Mouse (Mus musculus): Measurements from ENCODE around the gene Acly.
"Not testable (repeated sequence)": the region's sequence is repeated elsewhere in the genome, so short reads cannot be mapped to it uniquely, and the experiment has no call there.

Acly gene

DNA sequence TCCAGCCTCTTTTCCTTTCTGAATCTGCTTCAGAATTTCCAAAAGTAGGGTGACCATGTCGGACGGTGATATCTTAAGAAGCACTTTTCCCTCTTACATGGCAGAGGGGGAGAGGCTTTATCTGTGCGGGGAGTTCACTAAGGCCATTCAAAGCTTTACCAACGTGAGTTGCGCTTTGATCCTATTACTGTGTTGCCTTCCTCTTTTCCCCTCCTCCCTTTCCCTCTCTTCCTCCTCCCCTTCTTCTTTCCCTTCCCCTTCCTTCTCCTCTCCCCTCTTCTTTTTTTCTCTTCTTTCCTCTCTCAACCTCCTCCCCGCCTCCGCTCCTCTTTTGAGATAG is 17.9 kb upstream of the Acly start:
- no peak for DNase-seq (ENCODE audit: extremely low read depth, low read depth)

DNA sequence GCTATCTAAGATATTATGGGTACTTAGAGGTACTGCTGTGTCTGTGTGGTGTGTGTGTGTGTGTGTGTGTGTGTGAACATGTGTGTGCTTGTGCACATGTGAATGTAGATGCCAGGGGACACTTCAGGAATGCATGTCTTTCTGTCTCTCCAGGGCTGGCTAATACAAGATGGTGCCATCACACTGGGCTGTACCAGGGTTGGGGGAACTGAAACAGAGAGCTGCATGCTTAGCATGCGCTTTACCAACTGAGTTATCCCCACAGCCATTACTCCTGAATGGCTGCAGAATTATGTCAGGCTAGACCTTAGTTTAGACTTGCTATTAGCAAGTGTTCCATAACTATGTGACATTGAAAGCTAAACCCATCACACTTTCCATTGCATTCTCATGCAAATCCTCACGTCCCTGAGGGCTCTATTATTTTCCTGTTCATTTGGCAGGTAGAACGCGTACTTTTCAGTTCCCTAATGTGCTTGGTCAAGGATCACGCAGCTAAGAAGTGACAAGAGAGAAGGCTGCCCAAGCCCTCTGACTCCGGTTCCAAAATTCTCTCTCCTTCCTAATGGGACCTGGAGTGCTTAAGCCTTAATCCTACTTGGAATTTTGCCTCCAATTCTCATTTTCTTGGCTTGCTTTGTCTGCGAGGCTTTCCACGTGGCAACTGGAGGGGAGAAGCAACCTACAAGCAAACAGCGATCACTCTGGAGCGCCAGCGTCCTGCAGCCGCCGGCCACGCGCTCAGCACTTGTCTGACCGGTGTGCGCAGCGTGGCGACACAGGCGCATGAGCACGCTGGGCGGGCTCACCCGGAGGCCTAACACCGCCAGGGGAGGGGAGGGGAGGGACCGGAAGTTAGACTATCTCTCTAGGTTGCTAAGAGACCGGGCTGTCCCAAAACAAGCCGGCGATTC is 17.3 kb upstream of the Acly start, which contains the start of gene Ttc25:
Ttc25 (plus strand) TSS at position 776 of the 914 bp plus-strand sequence.
- DNase-seq (ENCODE audit: extremely low read depth, low read depth): peak; percentile 87

DNA sequence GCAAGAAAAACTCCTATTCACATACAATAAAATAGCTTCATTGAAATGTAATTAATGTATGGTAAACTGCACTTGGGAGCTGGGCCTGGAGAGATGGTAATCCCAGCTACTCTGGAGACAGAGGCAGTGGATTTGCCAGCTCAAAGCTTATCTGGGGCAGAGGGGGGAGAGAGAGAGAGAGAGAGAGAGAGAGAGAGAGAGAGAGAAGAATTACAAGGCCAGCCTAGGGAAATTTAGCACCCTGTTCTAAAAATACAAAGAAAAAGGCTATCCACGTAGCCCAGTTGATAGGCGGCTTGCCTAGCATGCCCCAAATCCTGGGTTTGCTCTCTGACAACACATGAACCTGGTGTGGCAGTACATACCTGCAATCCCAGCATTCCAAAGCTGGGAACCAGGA is 13.8 kb upstream of the Acly start:
- no peak for DNase-seq (ENCODE audit: extremely low read depth, low read depth)

DNA sequence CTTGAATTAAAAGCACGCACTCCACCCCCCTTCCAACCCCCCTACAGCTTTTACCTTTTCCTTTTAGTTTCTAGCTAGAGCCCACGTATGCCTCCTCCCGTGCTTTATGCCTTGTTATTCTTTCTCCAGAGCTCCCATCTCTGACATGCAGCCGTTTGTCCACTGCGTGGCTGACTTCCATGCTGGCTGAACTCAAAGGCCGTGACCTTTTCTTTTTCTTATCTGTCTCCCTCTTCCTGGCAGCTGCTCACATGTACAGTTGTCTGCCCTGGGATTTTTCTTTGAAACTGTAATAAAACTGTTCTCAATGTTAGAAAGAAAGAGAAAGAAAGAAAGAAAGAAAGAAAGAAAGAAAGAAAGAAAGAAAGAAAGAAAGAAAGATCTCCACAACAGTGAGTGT is 13.2 kb upstream of the Acly start:
- no peak for DNase-seq (ENCODE audit: extremely low read depth, low read depth)

DNA sequence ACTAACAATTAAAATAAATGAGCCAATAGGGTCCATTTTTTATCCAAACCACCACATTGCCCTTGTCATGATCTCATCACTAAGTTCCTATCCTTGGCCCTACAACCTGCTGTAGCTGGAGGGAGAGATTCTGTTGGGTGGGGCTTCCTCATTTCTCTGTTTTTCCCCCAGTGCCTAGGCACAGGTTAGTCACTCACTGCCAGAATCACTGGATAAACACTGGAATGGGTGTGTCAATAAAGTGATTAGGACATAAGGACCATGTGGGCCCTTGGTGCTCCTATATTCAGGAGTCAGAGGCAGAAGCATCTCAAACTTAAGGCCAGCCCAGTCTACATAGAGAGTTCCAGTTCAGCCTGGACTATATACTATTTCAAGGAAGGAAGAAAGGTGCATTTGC is 8.7 kb upstream of the Acly start:
- no peak for DNase-seq (ENCODE audit: extremely low read depth, low read depth)

DNA sequence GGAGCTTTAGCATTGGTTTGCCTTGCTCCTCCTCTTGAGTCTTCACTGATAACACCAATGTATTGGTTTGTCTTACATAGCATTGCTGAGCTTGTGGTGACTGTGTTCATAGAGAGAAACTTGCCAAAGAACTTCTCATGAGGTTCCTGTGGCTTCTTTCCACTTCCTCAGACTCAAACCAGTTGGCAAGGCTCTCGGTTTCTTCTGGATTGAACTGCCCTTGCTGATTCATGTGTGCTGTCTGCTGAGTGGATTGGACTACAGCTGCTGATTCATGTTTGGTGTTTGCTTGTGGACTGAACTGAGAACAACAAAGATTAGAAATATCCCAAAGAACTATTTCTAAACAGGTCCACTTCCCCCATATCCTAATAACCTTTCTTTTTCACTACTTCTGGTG is 8.2 kb upstream of the Acly start:
- no peak for DNase-seq (ENCODE audit: extremely low read depth, low read depth)

DNA sequence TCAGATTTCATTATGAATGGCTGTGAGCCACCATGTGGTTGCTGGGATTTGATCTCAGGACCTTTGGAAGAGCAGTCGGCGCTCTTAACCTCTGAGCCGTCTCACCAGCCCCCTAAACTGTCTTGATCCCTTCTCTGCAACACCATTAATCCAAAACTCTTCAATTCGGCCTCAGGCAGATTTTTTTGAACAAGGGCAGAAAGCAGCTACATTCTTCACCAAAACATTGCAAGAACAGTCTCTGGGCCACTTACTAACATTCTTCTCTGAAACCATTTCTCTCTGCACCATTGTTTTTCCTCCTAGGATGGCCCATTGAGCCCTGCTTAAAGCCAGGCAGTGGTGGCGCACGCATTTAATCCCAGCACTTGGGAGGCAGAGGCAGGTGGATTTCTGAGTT is 7.0 kb upstream of the Acly start:
- not testable (repeated sequence) for DNase-seq (ENCODE audit: extremely low read depth, low read depth)

DNA sequence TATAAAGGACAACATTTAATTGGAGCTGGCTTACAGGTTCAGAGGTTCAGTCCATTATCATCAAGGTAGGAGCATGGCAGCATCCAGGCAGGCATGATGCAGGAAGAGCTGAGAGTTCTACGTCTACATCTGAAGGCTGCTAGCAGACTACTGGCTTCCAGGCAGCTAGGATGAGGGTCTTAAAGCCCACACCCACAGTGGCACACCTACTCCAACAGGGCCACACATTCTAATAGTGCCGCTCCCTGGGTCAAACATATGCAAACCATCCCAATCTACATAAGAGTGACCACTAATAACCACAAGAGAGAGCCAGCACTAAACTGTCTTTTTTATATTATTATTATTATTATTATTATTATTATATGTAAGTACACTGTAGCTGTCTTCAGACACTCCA is 6.6 kb upstream of the Acly start:
- DNase-seq (ENCODE audit: extremely low read depth, low read depth): not testable (repeated sequence)

DNA sequence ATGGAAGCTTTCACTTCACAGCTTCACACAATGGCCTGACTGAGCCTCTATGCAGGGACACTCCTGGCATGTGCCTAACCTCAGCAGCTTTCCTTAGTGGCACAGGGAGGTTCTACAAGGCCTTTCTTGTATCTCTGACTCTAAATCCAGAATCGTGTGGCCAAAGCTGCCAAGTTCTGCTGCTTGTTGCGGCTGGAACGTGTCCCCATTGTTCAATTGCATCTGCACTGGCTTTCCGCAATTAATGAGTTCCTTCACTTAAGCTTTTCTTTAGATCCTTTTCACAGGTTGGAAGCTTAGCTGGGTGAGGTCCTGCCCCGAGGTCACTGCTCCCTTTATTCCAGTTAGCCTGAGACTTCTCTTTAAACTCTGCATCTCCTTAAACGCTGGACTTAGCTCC is 6.1 kb upstream of the Acly start:
- no peak for DNase-seq (ENCODE audit: extremely low read depth, low read depth)

DNA sequence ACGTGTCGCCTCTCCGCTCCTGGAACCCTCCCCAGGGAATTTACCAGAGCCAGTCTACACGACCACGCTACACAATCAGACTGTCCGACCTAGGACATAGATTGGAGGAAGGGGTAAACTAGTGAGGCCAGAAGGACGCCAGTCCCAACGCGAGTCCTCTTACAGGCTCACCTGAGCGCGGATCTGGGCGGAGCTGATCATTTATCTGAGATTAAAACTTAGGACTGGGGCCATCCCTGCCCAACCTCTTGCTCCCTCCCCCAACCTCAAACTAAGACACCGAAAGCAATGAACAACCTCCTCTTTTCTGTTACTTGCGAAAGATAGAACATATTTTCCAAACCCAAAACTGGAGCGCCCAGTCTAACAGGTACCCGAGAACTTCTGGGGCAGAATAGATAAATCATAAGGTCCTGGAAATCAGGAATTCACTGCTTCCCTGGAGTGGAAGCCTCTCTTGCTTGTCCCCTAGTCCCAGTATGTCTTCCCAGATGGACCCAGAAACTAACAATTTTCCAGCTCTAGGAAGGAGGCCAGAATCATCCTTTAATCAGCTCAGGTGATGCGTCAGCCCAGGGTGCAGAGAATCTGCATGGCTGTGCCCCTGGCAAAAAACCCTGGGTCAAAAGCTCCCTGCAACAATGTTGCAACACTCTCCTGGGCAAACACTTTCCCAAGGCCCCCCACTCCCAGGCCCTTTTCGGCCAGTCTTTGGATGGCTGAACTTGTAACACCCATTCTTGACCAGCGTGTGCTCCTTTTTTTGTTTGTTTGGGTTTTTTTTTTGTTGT is 770 bp upstream of the Acly start:
- no peak for DNase-seq (ENCODE audit: extremely low read depth, low read depth)

DNA sequence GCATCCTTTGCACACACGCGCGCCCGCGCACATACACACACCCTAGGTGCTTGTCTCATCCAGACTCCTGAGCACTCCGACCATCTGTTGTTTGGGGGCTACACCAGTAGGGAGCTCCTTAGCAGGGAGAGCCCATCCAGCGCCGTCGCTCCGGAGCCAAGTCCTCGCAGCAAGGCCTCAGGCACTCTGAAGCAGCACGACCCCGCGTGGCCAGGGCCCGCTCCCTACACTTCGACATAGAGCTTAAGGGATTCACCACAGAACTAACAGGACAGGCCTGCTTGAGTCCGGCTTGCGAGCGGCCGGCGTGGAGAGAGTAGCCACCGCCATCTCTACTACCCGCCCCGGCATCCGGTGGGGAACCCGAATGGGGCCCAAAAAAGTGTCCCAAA is 738 bp downstream of the Acly start:
- DNase-seq (ENCODE audit: extremely low read depth, low read depth): no peak

DNA sequence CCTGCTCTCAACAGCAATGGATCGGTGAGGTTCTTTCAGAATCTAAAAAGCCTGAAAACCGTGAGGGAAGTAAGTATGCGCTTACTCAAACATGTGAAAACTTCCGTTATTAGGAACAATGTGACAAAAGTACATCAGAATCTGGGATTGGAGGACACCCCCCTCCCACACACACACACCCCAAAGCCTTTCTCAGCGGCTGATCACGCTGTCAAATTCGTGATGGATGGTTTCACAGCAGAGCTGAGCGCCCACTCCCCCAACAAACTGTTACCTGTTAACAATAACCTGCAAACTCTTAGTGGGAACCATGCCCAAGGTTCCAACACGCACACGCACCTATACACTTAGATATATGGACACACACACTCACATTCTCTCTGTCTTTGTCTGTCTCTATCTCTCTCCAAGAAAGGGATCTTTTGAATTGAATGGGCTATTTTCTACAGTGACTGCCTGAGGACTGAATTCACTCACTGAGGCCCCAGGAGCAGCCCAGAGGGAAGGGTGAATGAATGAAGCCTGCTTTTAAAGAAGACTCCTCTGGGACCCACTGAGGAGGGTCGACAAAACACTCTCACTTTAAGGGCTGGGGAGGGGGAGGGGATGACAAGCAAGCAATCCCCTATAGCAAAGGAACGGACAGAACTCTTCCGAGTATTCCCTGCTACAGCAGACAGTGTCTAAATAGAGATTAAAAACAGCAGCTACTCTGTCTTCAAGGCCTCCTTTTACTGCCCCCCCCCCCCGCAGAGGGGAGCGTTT is 1.6 kb downstream of the Acly start:
- no peak for DNase-seq (ENCODE audit: extremely low read depth, low read depth)

DNA sequence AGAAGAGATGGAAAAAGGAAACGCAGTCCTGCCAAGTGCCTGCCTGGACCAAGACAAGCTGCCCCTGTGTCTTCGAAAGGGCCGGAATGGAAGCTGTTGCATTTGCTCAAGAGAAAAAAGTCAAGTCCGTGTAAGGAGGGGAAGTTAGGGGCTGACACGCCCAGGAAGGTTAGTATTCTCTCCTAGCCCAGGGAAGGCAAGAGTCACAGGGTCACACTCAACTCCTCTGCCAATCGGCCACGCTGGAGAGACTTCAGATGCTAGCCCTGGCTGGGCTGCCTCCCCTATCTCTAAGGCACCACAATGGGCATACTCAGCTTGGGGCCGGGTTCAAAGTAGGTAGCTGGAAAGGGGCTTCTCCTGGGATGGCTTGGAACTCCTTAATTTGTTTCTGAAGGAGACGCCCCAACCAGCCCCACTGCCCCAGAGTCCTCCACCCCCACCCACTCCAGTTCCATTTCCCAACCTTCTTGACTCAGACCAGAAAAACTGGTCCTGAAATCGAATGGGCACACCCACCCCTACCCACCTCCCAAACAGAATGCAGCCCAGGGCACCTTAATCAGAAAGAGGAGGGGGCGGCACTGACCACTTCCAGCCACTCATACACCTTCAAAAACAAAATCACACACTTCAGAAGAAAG is 2.7 kb downstream of the Acly start:
- DNase-seq (ENCODE audit: extremely low read depth, low read depth): no peak

DNA sequence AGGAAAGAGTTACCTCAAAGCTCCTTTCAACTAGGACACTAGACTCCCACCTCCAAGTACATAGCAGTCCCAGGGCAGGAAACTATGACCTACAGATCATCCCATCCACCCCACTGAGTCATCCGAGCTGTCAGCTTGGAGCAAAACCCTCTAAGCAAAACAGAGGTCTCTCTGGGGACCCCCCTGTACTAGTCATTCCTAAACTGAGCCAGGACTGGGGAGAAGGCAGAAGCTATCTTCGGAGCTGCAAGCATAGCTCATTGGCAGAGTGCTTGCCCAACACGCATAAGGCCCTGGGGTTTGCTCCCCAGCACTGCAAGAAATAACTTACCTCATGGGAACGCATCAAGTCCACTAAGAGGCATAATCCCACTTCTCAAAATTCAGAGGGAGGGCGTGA is 3.4 kb downstream of the Acly start:
- DNase-seq (ENCODE audit: extremely low read depth, low read depth): no peak

DNA sequence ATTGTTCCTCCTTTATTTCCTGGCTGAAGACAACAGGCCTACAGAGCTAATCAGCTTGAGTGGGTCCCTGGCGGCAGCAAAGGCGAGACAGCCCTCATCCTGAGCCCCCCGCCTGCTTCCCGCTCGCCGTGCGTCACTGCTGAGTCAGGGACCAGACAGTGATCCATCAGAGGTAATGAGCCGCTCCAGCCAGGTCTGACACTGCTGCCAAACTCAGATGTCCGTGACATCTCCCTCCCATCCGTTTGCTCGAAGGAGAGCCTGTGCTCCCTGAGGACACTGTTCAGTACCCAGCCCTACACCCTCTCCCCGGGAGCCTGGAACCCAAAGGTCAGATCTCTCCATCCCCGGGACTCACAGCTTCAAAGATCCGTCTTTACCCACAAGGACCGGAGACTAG is 7.0 kb downstream of the Acly start:
- no peak for DNase-seq (ENCODE audit: extremely low read depth, low read depth)

DNA sequence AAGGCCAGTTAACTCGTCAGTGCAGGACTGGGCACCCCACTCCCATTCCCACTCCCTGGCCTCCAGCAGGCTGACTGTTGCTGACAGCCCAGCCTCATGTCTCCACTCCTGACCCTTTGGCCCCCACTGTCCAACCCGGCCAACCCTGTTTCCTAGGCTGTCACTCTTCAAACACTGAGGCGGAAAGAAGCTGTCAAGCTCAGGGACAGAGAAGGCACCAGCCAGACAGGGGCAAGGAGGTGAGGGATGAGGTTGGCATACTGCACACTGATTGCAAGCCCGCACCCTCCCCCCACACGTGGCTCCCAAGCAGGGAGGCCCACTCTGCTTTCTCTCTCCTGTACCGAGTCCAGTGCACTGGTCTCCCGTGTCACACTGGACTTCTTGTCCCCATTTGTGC is 8.6 kb downstream of the Acly start:
- DNase-seq (ENCODE audit: extremely low read depth, low read depth): no peak

DNA sequence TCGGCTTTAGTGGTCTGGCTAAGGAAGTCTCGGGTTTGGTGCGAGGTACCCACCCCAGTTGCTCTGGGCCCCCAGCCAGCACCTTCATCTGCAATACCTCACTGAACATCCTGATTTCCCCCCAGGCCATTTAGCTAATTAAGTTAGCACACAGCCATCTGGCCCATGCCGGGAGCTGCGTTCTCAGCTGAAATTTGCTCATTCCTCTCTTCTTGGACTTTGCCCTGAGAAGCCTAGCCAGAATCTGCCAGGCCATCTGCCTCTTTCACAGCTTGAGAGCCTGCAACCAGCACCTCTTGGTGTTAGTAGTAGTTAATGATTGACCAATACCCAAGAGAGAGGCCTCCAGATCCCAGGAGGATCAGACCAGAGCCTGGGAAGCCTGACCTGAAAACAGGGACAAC is 9.6 kb downstream of the Acly start:
- DNase-seq (ENCODE audit: extremely low read depth, low read depth): no peak

DNA sequence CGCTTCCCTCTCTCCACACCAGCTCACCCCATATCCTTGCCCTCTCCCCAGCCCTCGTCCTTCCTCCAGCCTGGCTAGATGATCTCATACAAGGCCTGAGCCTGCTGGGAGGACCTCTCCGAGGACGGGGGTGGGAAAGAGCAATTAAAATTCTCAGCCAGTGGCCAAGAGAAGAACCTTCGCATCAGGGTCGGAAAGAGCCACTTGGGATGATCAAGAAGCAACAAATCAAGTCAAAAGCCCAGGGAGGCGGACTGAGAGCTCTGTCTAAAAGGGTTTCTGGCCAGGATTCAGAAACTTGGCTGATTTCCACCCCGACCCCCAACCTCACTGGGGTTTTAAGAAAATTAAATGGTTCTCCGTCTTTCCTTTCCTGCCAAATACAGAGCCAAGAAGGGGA is 11.5 kb downstream of the Acly start:
- DNase-seq (ENCODE audit: extremely low read depth, low read depth): no peak

DNA sequence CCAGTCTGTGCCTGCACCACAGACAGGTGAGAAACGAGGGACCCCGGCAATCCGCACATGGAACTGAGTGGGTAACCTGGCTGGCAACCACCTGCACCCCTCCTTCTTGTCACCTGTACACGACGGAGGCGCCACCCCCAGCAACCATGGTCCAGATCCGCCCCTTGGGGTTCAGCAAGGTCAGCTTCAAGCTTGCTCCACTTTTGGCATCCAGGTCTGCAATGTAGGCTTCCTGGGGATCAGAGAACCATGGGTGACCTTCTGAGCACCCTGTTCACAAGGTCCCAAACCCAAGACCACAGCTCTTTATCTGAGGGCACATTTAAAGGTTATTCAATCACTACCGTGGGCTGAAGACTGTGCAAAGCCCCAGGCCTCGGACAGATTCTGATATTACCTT is 12.0 kb downstream of the Acly start:
- DNase-seq (ENCODE audit: extremely low read depth, low read depth): no peak

DNA sequence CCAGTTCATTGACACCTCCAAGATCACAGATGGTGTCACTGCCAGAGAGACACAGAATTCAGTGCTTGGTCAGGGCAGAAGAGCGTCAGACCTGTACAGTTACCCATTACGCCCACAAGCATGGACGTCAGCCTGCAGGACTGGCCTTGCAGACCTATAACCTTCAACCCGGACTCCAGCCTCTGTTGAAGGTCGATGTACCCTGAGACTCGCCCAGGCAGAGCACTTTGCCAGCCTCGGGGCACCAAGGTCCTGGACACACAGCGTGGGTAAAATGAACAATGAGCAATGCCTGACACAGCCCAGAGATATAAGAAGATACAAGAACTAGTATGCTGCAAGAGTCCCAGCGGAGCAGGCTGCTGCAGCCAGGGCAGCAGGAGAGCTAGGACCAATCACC is 12.7 kb downstream of the Acly start:
- DNase-seq (ENCODE audit: extremely low read depth, low read depth): no peak

DNA sequence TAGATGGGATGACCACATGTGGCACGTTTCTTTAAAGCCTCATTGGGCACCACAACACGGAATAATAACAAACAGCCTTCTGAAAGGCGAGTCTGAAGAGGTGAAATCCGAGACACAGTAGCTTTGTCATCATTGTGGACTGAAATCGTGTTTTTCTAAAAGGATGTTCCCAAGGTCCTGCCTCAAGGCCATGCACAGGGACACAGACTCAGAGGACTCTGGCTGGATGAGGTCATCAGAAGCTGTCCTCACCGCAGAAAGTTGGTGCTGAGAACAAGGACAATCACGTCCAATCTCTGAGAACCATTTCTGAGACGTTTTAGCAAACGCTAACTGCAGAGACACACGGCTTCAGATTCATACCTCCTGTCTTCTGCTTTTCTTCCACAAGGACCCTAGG is 14.1 kb downstream of the Acly start:
- no peak for DNase-seq (ENCODE audit: extremely low read depth, low read depth)

DNA sequence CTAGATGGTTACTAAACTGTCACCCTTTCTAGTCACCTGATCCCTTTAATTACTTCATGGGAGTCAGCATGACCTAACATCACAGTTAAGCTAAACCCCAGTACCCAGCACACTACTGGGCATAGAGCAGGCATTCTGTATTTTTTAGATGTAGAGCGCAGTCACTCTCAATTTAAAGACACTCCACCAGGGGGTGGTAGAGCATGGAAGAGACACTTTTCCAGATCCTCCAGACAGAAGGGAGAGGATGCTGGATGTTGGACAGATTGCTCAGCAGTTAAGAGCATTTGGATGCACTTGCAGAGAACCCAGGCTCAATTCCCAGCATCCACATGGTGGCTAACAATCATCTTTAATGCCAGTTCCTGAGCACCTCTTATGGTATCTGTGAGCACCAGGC is 15.4 kb downstream of the Acly start:
- no peak for DNase-seq (ENCODE audit: extremely low read depth, low read depth)
